Mouse (Mus musculus) neural tube, embryonic 13.5 days (tissue): Measurements from ENCODE around the gene Nrn1l. TPM values are rescaled to one million over a fixed set of nuclear protein-coding genes. Genes with fewer than 3 reads are reported as not detected.

Experiments
- ATAC-seq: fragments of 200-750 bp; cut with Nextera tagmentation; 2 replicates; pipeline ENCODE4 v1.8.0; 2017; ENCODE audit warnings: low read depth, mild to moderate bottlenecking, moderate TSS enrichment, moderate library complexity
- H3K27ac ChIP-seq: fragments of 300-500 bp; sonication (generic); replicated peaks from 2 replicates; pipeline ENCODE4 v1.5.1; 2015; ENCODE audit warnings: moderate library complexity, mild to moderate bottlenecking, inconsistent platforms
- H3K27me3 ChIP-seq: fragments of 300-500 bp; sonication (generic); 2 replicates; pipeline ENCODE4 v1.6.1; 2015; ENCODE audit warnings: mild to moderate bottlenecking, inconsistent platforms
- H3K36me3 ChIP-seq: fragments of 300-500 bp; sonication (generic); 2 replicates; pipeline ENCODE4 v1.6.1; 2015; ENCODE audit warnings: mild to moderate bottlenecking, inconsistent platforms
- H3K4me1 ChIP-seq: fragments of 300-500 bp; sonication (generic); replicated peaks from 2 replicates; pipeline ENCODE4 v1.6.1; 2015; ENCODE audit warnings: inconsistent platforms
- H3K4me2 ChIP-seq: fragments of 300-500 bp; sonication (generic); 2 replicates; pipeline ENCODE4 v1.6.1; 2015; ENCODE audit warnings: inconsistent platforms, mild to moderate bottlenecking, moderate library complexity
- H3K4me3 ChIP-seq: fragments of 300-500 bp; sonication (generic); 2 replicates; pipeline ENCODE4 v1.5.1; 2015; ENCODE audit warnings: mild to moderate bottlenecking, inconsistent platforms
- H3K9ac ChIP-seq: fragments of 300-500 bp; sonication (generic); 2 replicates; pipeline ENCODE4 v1.6.1; 2015; ENCODE audit warnings: moderate library complexity, mild to moderate bottlenecking, inconsistent platforms
- H3K9me3 ChIP-seq: fragments of 300-500 bp; sonication (generic); 2 replicates; pipeline ENCODE4 v1.6.1; 2016; ENCODE audit warnings: inconsistent platforms
- WGBS: fragments of 180-500 bp; shearing (Covaris S2); methylation state at CpG from one replicate; pipeline ENCODE4 v1.1.7; 2015; 5-methylcytosine and 5-hydroxymethylcytosine counted together
- polyA plus RNA-seq: library from polyadenylated mRNA; unstranded; fragments of >200 nt; fragmentation: Nextera tagmentation; extraction: Ambion mirVana; gene quantifications from 2 replicates; pipeline ENCODE4 v1.2.1, GENCODE M21; 2015

The Nrn1l gene
- polyA plus RNA-seq, 1 experiment from 2014 or later = 0.46 TPM

DNA sequence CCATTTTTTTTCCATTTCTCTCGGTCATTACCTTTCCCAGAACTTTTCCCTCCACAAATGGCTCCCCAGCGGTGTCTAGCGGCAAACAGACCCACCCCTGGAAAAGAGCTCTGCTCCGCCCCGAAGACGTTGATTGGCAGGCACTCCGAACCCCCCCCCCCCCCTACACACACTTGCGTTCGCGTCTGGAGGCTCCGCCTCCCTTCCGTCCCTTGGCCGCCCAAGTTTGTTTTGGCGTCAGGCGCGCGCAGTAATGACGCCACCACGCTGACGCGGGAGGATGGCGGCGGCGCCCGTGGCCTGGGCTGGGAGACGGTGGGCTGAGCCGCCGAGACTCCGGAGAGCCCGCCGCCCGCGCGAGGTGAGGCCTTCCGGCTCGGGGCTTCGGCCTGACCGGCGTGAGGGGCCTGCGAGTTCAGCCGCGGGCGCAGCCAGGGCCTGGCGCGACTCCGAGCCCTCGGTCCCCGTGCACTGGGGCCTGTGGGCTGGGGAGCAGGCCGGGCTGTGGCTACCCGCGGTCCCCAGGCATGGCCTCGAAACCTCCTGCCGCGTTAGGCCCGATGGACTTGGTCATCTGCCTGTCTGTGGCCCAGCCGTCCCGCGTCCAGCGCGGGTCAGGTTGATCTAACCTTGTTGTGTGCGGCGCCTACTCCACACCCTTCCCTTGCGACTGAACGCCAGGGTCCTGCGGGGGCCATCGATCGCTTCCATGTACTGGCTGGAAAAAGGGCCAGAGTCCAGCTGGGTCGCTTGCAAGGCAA, 7.0 kb downstream of the Nrn1l start, which contains the start of gene Pskh1:
Pskh1 (plus strand) TSS at position 262 of the 761 bp plus-strand sequence.
- peak; percentile 94 for ATAC-seq
- Histone ChIP-seq H3K9me3 (no peaks in the 10 kb centered on the region), H3K36me3 (0 out of 2 replicates have a peak, but pooled peaks cover 2% of the 10 kb centered on the region), H3K4me3 (peak within 1 kb of the TSS; percentile 81), H3K27me3 (no peaks in the 10 kb centered on the region), H3K27ac (peak within 1 kb of the TSS; percentile 90), H3K4me1 (peaks cover 11% of the 10 kb centered on the region), H3K4me2 (peak within 1 kb of the TSS; percentile 74), H3K9ac (peak within 1 kb of the TSS; percentile 91)
- WGBS = under 1% methylated on average over 68 of the region's 68 CpGs

DNA sequence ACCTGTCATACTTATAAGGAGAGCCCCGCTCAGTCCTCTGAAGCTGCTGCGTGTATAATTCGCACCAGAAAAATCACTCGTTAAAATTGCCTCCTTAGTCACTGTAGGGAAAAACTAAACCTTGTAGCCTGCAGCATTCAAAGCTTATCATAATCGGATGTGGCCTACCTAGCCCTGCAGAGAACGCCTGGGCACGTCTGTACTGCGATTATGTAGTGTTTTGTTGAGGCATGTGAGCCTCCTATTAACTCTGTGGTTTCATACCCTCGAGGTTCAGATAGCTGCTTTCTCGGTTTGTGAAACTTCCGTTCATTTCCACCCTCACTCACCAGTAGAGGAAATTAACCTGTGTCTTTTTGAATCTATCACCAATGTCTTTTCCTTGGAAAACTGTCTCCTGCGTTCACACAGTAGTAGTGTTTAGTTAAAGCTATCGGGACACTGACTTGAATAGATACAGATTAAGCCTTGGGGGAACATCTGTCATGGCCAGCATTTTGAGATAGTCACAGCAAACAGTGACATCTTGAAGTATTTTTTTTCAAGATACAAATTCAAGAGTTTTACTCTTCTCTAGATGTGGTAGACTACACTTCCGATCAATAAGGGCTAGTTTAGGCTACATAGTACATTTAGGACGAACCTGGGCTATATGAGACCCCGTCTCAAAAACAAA, 7.7 kb downstream of the Nrn1l start:
- Histone ChIP-seq H3K9ac (peak overlapping the region; percentile 91), H3K27ac (peak overlapping the region; percentile 90), H3K4me2 (peak overlapping the region; percentile 74), H3K4me3 (peak overlapping the region; percentile 81), H3K27me3 (no peaks in the 10 kb centered on the region), H3K4me1 (peaks cover 11% of the 10 kb centered on the region), H3K36me3 (no peaks in the 10 kb centered on the region), H3K9me3 (no peaks in the 10 kb centered on the region)
- 43% methylated on average over 16 of the region's 16 CpGs for WGBS
- ATAC-seq = no peak

GRCm38 (mm10) chr8:105919390-105919789, 26.0 kb downstream of the Nrn1l start:
- no peak for ATAC-seq
- Histone ChIP-seq H3K9me3 (no peaks in the 10 kb centered on the region), H3K4me3 (no peak overlapping the region), H3K9ac (no peak overlapping the region), H3K4me1 (no peaks in the 10 kb centered on the region), H3K27ac (no peak overlapping the region), H3K4me2 (no peak overlapping the region), H3K36me3 (peaks cover 15% of the 10 kb centered on the region), H3K27me3 (no peaks in the 10 kb centered on the region)
- WGBS = 90% methylated on average over 3 of the region's 3 CpGs

- H3K9ac ChIP-seq = no peak overlapping the region
- no peak overlapping the region for H3K4me2 ChIP-seq
- no peaks in the 10 kb centered on the region for H3K27me3 ChIP-seq
- H3K27ac ChIP-seq = no peak overlapping the region
- H3K4me3 ChIP-seq = no peak overlapping the region
- WGBS = 82% methylated on average over 3 of the region's 3 CpGs
- H3K4me1 ChIP-seq = peaks cover under 1% of the 10 kb centered on the region; the same call in 1 of the 2 replicates
- H3K36me3 ChIP-seq = peaks cover 17% of the 10 kb centered on the region
- no peak for ATAC-seq
- no peaks in the 10 kb centered on the region for H3K9me3 ChIP-seq
Observed at GRCm38 (mm10) chr8:105925123-105925522, 31.8 kb downstream of the Nrn1l start.

GRCm38 (mm10) chr8:105930602-105931001, 37.2 kb downstream of the Nrn1l start:
- Histone ChIP-seq H3K4me1 (peaks cover 9% of the 10 kb centered on the region), H3K4me2 (no peak overlapping the region), H3K36me3 (peaks cover 39% of the 10 kb centered on the region), H3K27me3 (no peaks in the 10 kb centered on the region), H3K9me3 (no peaks in the 10 kb centered on the region), H3K9ac (peak overlapping the region; percentile 62), H3K4me3 (no peak overlapping the region), H3K27ac (peak overlapping the region; percentile 47; the same call in 1 of the 2 replicates)
- 18% methylated on average over 8 of the region's 8 CpGs for WGBS
- peak; percentile 66 for ATAC-seq

DNA sequence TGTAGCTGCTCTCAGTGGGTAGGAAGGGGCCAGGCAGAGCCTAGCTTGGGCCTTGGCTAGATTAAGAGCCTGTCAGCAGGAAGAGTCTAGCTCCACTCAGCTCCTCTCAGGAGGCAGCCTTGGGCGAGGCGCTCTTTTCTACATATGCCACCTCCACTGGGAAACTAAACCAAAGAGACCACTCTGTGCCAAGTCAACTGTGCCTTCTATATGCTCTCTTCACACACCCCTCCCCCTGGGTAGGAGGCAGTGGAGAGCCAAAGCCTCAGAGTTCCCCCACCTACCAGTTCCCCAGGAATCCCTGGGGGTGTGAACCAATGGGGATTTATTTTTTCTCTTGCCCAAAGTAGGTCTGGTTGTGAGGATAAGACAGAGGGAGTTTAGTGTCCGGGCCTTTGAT, 37.9 kb downstream of the Nrn1l start:
- ATAC-seq = peak; percentile 13; the same call in 1 of the 2 replicates
- Histone ChIP-seq H3K36me3 (peaks cover 34% of the 10 kb centered on the region), H3K9ac (no peak overlapping the region), H3K4me2 (no peak overlapping the region), H3K9me3 (no peaks in the 10 kb centered on the region), H3K4me3 (no peak overlapping the region), H3K4me1 (peaks cover 15% of the 10 kb centered on the region), H3K27ac (no peak overlapping the region), H3K27me3 (no peaks in the 10 kb centered on the region)
- WGBS = 93% methylated on average over 3 of the region's 3 CpGs

- no peaks in the 10 kb centered on the region for H3K9me3 ChIP-seq
- 92% methylated on average over 11 of the region's 11 CpGs for WGBS
- H3K4me2 ChIP-seq = no peak overlapping the region
- no peak overlapping the region for H3K27ac ChIP-seq
- peaks cover 20% of the 10 kb centered on the region for H3K4me1 ChIP-seq
- H3K27me3 ChIP-seq = no peaks in the 10 kb centered on the region
- H3K4me3 ChIP-seq = no peak overlapping the region
- H3K9ac ChIP-seq = no peak overlapping the region
- no peak for ATAC-seq
- peaks cover 32% of the 10 kb centered on the region for H3K36me3 ChIP-seq
Observed at GRCm38 (mm10) chr8:105932525-105932924, 39.2 kb downstream of the Nrn1l start.

DNA sequence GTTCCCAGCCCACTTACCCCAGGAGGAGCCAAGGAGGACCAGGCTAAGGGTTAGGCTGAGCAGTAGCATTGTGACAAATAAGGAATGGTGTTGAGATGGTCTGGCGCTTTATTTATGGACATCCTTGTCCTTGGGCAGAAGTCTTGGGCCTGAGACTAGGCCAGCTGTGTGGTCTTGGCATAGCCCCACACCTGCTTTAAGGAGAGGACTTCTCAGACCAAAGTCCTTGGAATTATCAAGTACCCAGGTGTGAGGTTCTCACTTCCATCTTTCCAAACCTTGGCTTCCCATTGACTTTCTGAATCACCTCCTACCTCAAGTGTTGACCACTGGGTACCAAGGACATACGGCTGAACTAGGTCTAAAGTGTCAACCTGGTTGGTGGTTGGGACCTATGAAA, 40.4 kb downstream of the Nrn1l start, which contains the start of gene Ctrl:
Ctrl (minus strand) TSS at position 101 of the 400 bp plus-strand sequence.
- Histone ChIP-seq H3K4me1 (peaks cover 30% of the 10 kb centered on the region), H3K27me3 (no peaks in the 10 kb centered on the region), H3K27ac (no peak within 1 kb of the TSS), H3K9me3 (no peaks in the 10 kb centered on the region), H3K4me2 (no peak within 1 kb of the TSS), H3K4me3 (no peak within 1 kb of the TSS), H3K9ac (no peak within 1 kb of the TSS), H3K36me3 (peaks cover 32% of the 10 kb centered on the region)
- ATAC-seq = no peak
- 95% methylated on average over 2 of the region's 2 CpGs for WGBS

GRCm38 (mm10) chr8:105935105-105935504, 41.7 kb downstream of the Nrn1l start:
- 90% methylated on average over 6 of the region's 6 CpGs for WGBS
- Histone ChIP-seq H3K9ac (no peak overlapping the region), H3K4me3 (no peak overlapping the region), H3K36me3 (peaks cover 25% of the 10 kb centered on the region), H3K27me3 (no peaks in the 10 kb centered on the region), H3K9me3 (no peaks in the 10 kb centered on the region), H3K27ac (no peak overlapping the region), H3K4me1 (peaks cover 30% of the 10 kb centered on the region), H3K4me2 (no peak overlapping the region)
- no peak for ATAC-seq

GRCm38 (mm10) chr8:105935863-105936603, 42.7 kb downstream of the Nrn1l start:
- peak overlapping the region; percentile 94 for H3K27ac ChIP-seq
- H3K36me3 ChIP-seq = peaks cover 23% of the 10 kb centered on the region; the same call in 1 of the 2 replicates
- 29% methylated on average over 7 of the region's 7 CpGs for WGBS
- peak overlapping the region; percentile 83 for H3K9ac ChIP-seq
- H3K9me3 ChIP-seq = no peaks in the 10 kb centered on the region
- H3K4me1 ChIP-seq = peaks cover 25% of the 10 kb centered on the region
- no peaks in the 10 kb centered on the region for H3K27me3 ChIP-seq
- peak overlapping the region; percentile 97 for H3K4me2 ChIP-seq
- no peak; the same call in 1 of the 2 replicates for ATAC-seq
- H3K4me3 ChIP-seq = peak overlapping the region; percentile 71

DNA sequence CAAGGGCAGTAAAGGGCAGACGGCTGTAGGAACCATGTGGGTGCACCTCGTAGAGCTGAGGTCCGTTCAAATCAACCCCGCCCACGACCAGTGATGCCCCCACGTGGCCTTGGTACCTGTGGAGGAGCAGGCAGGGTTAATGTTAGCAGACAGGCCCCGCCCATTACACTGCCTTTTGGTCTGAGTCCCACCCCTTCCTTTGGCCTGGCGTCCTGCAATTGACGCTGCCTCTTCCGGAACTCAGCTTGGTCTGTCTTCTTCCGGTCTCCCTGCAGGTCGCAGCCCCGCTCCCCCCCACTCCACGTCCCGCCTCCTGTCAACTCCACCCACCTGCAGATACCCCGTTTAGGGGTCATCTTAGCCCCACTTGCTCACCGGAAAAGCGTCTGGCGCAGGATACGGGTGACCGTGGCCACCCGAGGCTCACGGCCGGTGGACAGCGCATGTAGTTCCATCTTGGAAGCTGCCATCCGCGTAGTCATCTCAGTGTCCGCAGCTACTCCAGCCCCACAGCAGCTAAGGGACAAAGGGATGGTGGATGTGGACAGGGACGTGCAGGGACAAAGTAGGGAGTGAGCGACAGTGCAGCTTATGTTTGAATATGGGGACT, 43.6 kb downstream of the Nrn1l start:
- H3K27ac ChIP-seq = peak overlapping the region; percentile 94
- no peaks in the 10 kb centered on the region for H3K27me3 ChIP-seq
- peak overlapping the region; percentile 83 for H3K9ac ChIP-seq
- peak overlapping the region; percentile 97 for H3K4me2 ChIP-seq
- H3K4me3 ChIP-seq = peak overlapping the region; percentile 71
- ATAC-seq = peak; percentile 91
- WGBS = under 1% methylated on average over 29 of the region's 30 CpGs
- H3K36me3 ChIP-seq = peaks cover 18% of the 10 kb centered on the region; the same call in 1 of the 2 replicates
- H3K9me3 ChIP-seq = no peaks in the 10 kb centered on the region
- peaks cover 25% of the 10 kb centered on the region for H3K4me1 ChIP-seq
